Mouse (Mus musculus) ES-Bruce4 (cell line): ENCODE data around the gene Egln2. TPM values are rescaled to one million over a fixed set of nuclear protein-coding genes. Genes with fewer than 3 reads are reported as not detected.
A peak's percentile ranks its signal among the peaks of the same experiment; 100 is the strongest.

Experiments
- H3K27ac ChIP-seq: 2 replicates; pipeline ENCODE4 v1.5.1; 2012; ENCODE audit warnings: low read length, inconsistent platforms; ENCODE audit not compliant: insufficient read depth
- H3K27me3 ChIP-seq: 2 replicates; pipeline ENCODE4 v1.6.1; 2012; ENCODE audit warnings: mild to moderate bottlenecking, low read length, inconsistent platforms; ENCODE audit not compliant: control insufficient read depth, poor library complexity, insufficient read depth, severe bottlenecking
- H3K36me3 ChIP-seq: 2 replicates; pipeline ENCODE4 v1.6.1; 2012; ENCODE audit warnings: inconsistent platforms, mild to moderate bottlenecking, low read length, moderate library complexity; ENCODE audit not compliant: control insufficient read depth, poor library complexity, insufficient read depth, severe bottlenecking
- H3K4me1 ChIP-seq: one replicate; pipeline ENCODE4 v1.8.1; 2011; ENCODE audit warnings: low read length; ENCODE audit not compliant: control insufficient read depth, insufficient read depth
- H3K4me3 ChIP-seq: 2 replicates; pipeline ENCODE4 v1.5.1; 2011; ENCODE audit warnings: low read depth, mild to moderate bottlenecking, low read length
- H3K9ac ChIP-seq: 2 replicates; pipeline ENCODE4 v1.6.1; 2012; ENCODE audit warnings: low read depth, mild to moderate bottlenecking, inconsistent platforms; ENCODE audit not compliant: poor library complexity, severe bottlenecking
- H3K9me3 ChIP-seq: replicated peaks from 2 replicates; pipeline ENCODE4 v1.6.1; 2012; ENCODE audit warnings: mild to moderate bottlenecking, low read length, inconsistent platforms; ENCODE audit not compliant: control insufficient read depth, poor library complexity, insufficient read depth, severe bottlenecking
- CTCF ChIP-seq: IDR thresholded peaks from one replicate; pipeline ENCODE4 v1.8.1; 2011; ENCODE audit warnings: low read depth, low read length
- EP300 ChIP-seq: IDR thresholded peaks from 2 replicates; pipeline ENCODE4 v1.6.1; 2011; ENCODE audit warnings: low read depth, low read length; ENCODE audit not compliant: insufficient read depth
- POLR2A ChIP-seq: IDR thresholded peaks from one replicate; pipeline ENCODE4 v1.8.1; 2011; ENCODE audit warnings: low read length; ENCODE audit not compliant: insufficient read depth
- polyA plus RNA-seq: library from polyadenylated mRNA; stranded (reverse); fragments of >200 nt; gene quantifications from 2 replicates; pipeline ENCODE4 v1.2.4, GENCODE M21; 2011; ENCODE audit warnings: low read depth; ENCODE audit not compliant: missing spikeins, insufficient read depth, insufficient read length

The Egln2 gene
- polyA plus RNA-seq, 1 experiment: 22.3 TPM

GRCm38 (mm10) chr7:27184964-27185363, 18.4 kb upstream of the Egln2 start:
- TF ChIP-seq EP300 (0 out of 2 replicates have a peak, but pooled peaks have one; percentile 6), POLR2A (no peak), CTCF (peak; percentile 99)
- H3K9ac ChIP-seq: no peak overlapping the region
- H3K9me3 ChIP-seq: no peaks in the 10 kb centered on the region
- no peak overlapping the region for H3K27ac ChIP-seq
- no peak overlapping the region for H3K4me3 ChIP-seq
- H3K36me3 ChIP-seq: peaks cover 30% of the 10 kb centered on the region
- no peaks in the 10 kb centered on the region for H3K27me3 ChIP-seq
- peaks cover 3% of the 10 kb centered on the region for H3K4me1 ChIP-seq

GRCm38 (mm10) chr7:27182498-27182897, 15.9 kb upstream of the Egln2 start:
- H3K36me3 ChIP-seq: peaks cover 11% of the 10 kb centered on the region
- H3K9me3 ChIP-seq: no peaks in the 10 kb centered on the region
- H3K4me3 ChIP-seq: no peak overlapping the region
- no peak for TF ChIP-seq EP300
- no peak for TF ChIP-seq POLR2A
- no peak for TF ChIP-seq CTCF
- H3K4me1 ChIP-seq: no peaks in the 10 kb centered on the region
- no peak overlapping the region for H3K27ac ChIP-seq
- no peaks in the 10 kb centered on the region for H3K27me3 ChIP-seq
- H3K9ac ChIP-seq: no peak overlapping the region

- H3K36me3 ChIP-seq: peaks cover 2% of the 10 kb centered on the region
- H3K4me3 ChIP-seq: peak within 1 kb of the TSS; percentile 6
- no peaks in the 10 kb centered on the region for H3K27me3 ChIP-seq
- TF ChIP-seq EP300 (no peak), CTCF (no peak), POLR2A (no peak)
- H3K27ac ChIP-seq: peak within 1 kb of the TSS; percentile 73
- no peaks in the 10 kb centered on the region for H3K9me3 ChIP-seq
- peak within 1 kb of the TSS; percentile 61; the same call in 1 of the 2 replicates for H3K9ac ChIP-seq
- no peaks in the 10 kb centered on the region for H3K4me1 ChIP-seq
Observed at GRCm38 (mm10) chr7:27180837-27181695, 14.5 kb upstream of the Egln2 start, which contains the start of the genes Gm21983 and Mia. TSS of gene Gm21983 (minus strand) at chr7:27181086. TSS of gene Mia (minus strand) at chr7:27181157.

- Histone ChIP-seq H3K27ac (peak overlapping the region; percentile 66), H3K4me3 (no peak overlapping the region), H3K36me3 (no peaks in the 10 kb centered on the region), H3K27me3 (no peaks in the 10 kb centered on the region), H3K9ac (peak overlapping the region; percentile 61; the same call in 1 of the 2 replicates), H3K9me3 (no peaks in the 10 kb centered on the region), H3K4me1 (no peaks in the 10 kb centered on the region)
- TF ChIP-seq EP300: no peak
- no peak for TF ChIP-seq CTCF
- no peak for TF ChIP-seq POLR2A
Observed at GRCm38 (mm10) chr7:27180036-27180435, 13.4 kb upstream of the Egln2 start.

- Histone ChIP-seq H3K27ac (peak overlapping the region; percentile 66), H3K36me3 (no peaks in the 10 kb centered on the region), H3K4me1 (no peaks in the 10 kb centered on the region), H3K27me3 (no peaks in the 10 kb centered on the region), H3K9ac (peak overlapping the region; percentile 61), H3K4me3 (peak overlapping the region; percentile 78), H3K9me3 (no peaks in the 10 kb centered on the region)
- no peak for TF ChIP-seq EP300
- TF ChIP-seq POLR2A: no peak
- TF ChIP-seq CTCF: no peak
Observed at GRCm38 (mm10) chr7:27179217-27179918, 12.8 kb upstream of the Egln2 start.
